Mouse (Mus musculus) E14TG2a.4 (cell line): Measurements from ENCODE around the gene Hoxd9.

ENCODE experiments used
- CTCF ChIP-seq: conservative IDR thresholded peaks from 2 replicates; pipeline ENCODE4 v1.5.1; 2014; ENCODE audit warnings: low read length
- NANOG ChIP-seq: IDR thresholded peaks from 2 replicates; pipeline ENCODE4 v1.6.1; 2014; ENCODE audit warnings: borderline replicate concordance, low read length, mixed read lengths

DNA sequence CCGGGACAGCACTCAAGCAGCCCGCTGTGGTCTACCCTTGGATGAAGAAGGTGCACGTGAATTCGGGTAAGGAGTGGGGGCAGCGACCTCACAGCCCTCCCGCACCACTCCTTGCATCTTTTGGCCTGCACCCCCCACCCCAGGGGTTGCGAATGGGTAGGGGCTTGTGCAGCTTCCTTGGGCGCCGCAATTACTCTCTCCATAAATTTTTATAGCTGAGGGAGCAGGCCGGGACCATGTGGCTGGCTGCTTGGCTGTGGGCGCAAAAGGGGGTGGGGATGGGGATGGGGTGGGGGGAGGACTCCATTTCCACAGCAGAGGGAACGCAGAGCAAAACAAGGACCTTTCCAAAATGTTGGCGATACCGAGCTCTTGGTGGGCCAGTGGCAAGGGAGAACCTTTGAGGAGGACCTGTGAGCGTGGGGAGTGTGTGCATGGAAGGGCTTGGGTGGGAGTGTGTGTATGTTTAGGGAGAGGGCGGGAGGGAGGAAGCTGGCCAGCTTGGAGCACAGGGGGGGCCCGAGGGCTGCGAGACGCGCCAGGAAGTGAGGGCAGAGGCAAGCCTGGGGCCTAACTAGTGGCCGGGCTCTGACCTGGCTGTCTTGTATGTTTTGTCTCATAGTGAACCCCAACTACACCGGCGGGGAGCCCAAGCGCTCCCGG, 30.2 kb downstream of the Hoxd9 start:
- TF ChIP-seq CTCF: no peak
- TF ChIP-seq NANOG: no peak
